ENCODE assay signal across 10 mouse cellular contexts in genomic region chr9:72808586-72808985, GRCm38 (mm10). TPM values are rescaled to one million over a fixed set of nuclear protein-coding genes. Genes with fewer than 3 reads are reported as not detected.
DNase-seq lines count a peak whose midpoint lies in the region; ATAC-seq and TF ChIP-seq lines count a peak whose summit lies in the region.
"Had no signal": no experiment of that assay in that cellular context is flagged by ENCODE, and none has a peak within 500 bp of the region (broad histone marks: within the 10 kb centered on the region; RNA-seq: fewer than 3 reads in every experiment).

No protein-coding gene starts in this region.

- intact Hi-C loops in gastrocnemius, postnatal 36 days (cut with DNase I): no loop called here

- H3K36me3 ChIP-seq in heart, embryonic 16.5 days (ENCODE audit: control insufficient read depth, insufficient read depth): no peaks in the 10 kb centered on the region
- no peaks in the 10 kb centered on the region for H3K36me3 ChIP-seq in embryonic facial prominence, embryonic 13.5 days
- no peaks in the 10 kb centered on the region for H3K36me3 ChIP-seq in limb, embryonic 11.5 days (ENCODE audit: control insufficient read depth, insufficient read depth, low read length)
- H3K36me3 ChIP-seq in thymus, adult 2 months (ENCODE audit: control insufficient read depth, insufficient read depth, low read length): no peaks in the 10 kb centered on the region

- H3K4me2 ChIP-seq in heart, embryonic 16.5 days (ENCODE audit: low read depth, low read length): peak overlapping the region; percentile 94; the same call in 1 of the 2 replicates
- H3K4me2 ChIP-seq in embryonic facial prominence, embryonic 13.5 days: peak overlapping the region; percentile 99
- peak overlapping the region; percentile 88 for H3K4me2 ChIP-seq in limb, embryonic 11.5 days (ENCODE audit: low read depth, severe bottlenecking)

- no peak for TF ChIP-seq CTCF in thymus, adult 2 months (IDR thresholded peaks at IDR 0.05; ENCODE audit: borderline replicate concordance, control insufficient read depth, extremely low read depth, insufficient read depth, low read length, poor library complexity)

- no peak overlapping the region for H3K27ac ChIP-seq in heart, embryonic 16.5 days (ENCODE audit: low read length)
- no peak overlapping the region for H3K27ac ChIP-seq in embryonic facial prominence, embryonic 13.5 days
- no peak overlapping the region for H3K27ac ChIP-seq in limb, embryonic 11.5 days (replicated peaks; ENCODE audit: low read depth, low read length)
- H3K27ac ChIP-seq in thymus, adult 2 months (ENCODE audit: control insufficient read depth, insufficient read depth, low read length): no peak overlapping the region

- ATAC-seq in heart, embryonic 16.5 days (replicated peaks; ENCODE audit: extremely low read depth, insufficient read depth, low FRiP score): no peak
- no peak for ATAC-seq in embryonic facial prominence, embryonic 13.5 days (ENCODE audit: insufficient number of reproducible peaks, insufficient read depth, low FRiP score, low TSS enrichment, low read depth)
- no peak for ATAC-seq in limb, embryonic 11.5 days (ENCODE audit: insufficient number of reproducible peaks, low FRiP score, low TSS enrichment, low read depth)

- DNase-seq in heart, adult 8-10 months (ENCODE audit: low spot score): no peak
- DNase-seq in 416B (ENCODE audit: low read depth): peak; percentile 82
- DNase-seq in limb, embryonic 11.5 days (ENCODE audit: low spot score): no peak
- DNase-seq in adrenal gland, postnatal 14 days: no peak
- no peak for DNase-seq in thymus, adult 2 months
- DNase-seq in gastrocnemius, postnatal 36 days: no peak
- DNase-seq: cerebellum, adult 2 months; thymus, adult 18-20 months had no signal

- no peaks in the 10 kb centered on the region for H3K9me3 ChIP-seq in heart, embryonic 16.5 days (replicated peaks; ENCODE audit: control insufficient read depth, low read length)
- no peaks in the 10 kb centered on the region for H3K9me3 ChIP-seq in embryonic facial prominence, embryonic 13.5 days
- no peaks in the 10 kb centered on the region for H3K9me3 ChIP-seq in limb, embryonic 11.5 days (ENCODE audit: control insufficient read depth, low read length)

- no peak overlapping the region for H3K4me3 ChIP-seq in heart, embryonic 16.5 days (ENCODE audit: low read length)
- peak overlapping the region; percentile 82 for H3K4me3 ChIP-seq in embryonic facial prominence, embryonic 13.5 days
- no peak overlapping the region for H3K4me3 ChIP-seq in limb, embryonic 11.5 days (ENCODE audit: low read depth, low read length)
- no peak overlapping the region for H3K4me3 ChIP-seq in thymus, adult 2 months (ENCODE audit: control insufficient read depth, insufficient read depth, low read length)

- H3K27me3 ChIP-seq in heart, embryonic 16.5 days (ENCODE audit: control insufficient read depth, insufficient read depth, low read length): no peaks in the 10 kb centered on the region
- H3K27me3 ChIP-seq in embryonic facial prominence, embryonic 13.5 days: no peaks in the 10 kb centered on the region
- H3K27me3 ChIP-seq in limb, embryonic 11.5 days (ENCODE audit: control insufficient read depth, insufficient read depth, low read length): no peaks in the 10 kb centered on the region
- H3K27me3 ChIP-seq in thymus, adult 2 months (ENCODE audit: control insufficient read depth, insufficient read depth, low read length): no peaks in the 10 kb centered on the region

- 45% methylated on average over 3 of the region's 3 CpGs for WGBS in heart, embryonic 16.5 days
- 10% methylated on average over 3 of the region's 3 CpGs for WGBS in embryonic facial prominence, embryonic 13.5 days
- WGBS in limb, embryonic 11.5 days: 5% methylated on average over 3 of the region's 3 CpGs
- WGBS in thymus, adult 2 months: 90% methylated on average over 3 of the region's 3 CpGs

- H3K4me1 ChIP-seq in heart, embryonic 16.5 days (ENCODE audit: control insufficient read depth, insufficient read depth, low read length): peaks cover 18% of the 10 kb centered on the region
- H3K4me1 ChIP-seq in embryonic facial prominence, embryonic 13.5 days: peaks cover 37% of the 10 kb centered on the region
- peaks cover 10% of the 10 kb centered on the region for H3K4me1 ChIP-seq in limb, embryonic 11.5 days (ENCODE audit: control insufficient read depth, insufficient read depth, low read length)
- H3K4me1 ChIP-seq in thymus, adult 2 months (replicated peaks; ENCODE audit: control insufficient read depth, insufficient read depth, low read length): peaks cover 7% of the 10 kb centered on the region

- H3K9ac ChIP-seq in heart, embryonic 16.5 days (ENCODE audit: low read length): no peak overlapping the region
- H3K9ac ChIP-seq in embryonic facial prominence, embryonic 13.5 days: peak overlapping the region; percentile 92; the same call in 1 of the 2 replicates
- H3K9ac ChIP-seq in limb, embryonic 11.5 days (ENCODE audit: low read length): no peak overlapping the region; the same call in 1 of the 2 replicates

- no peak for TF ChIP-seq POLR2A in thymus, adult 2 months (IDR thresholded peaks at IDR 0.05; ENCODE audit: control insufficient read depth, extremely low read depth, insufficient read depth, low read length, poor library complexity)

RNA-seq across cellular contexts. Expression of gene Prtg, which starts 1.9 kb away (rescaled TPM):
- polyA plus RNA-seq in heart, embryonic 16.5 days (2015; fragmentation: Nextera tagmentation; extraction: Ambion mirVana): 0.29 TPM in 2 replicates
- under 1 TPM in 3 of 4 experiments, not detected in 1; 0.06 to 0.17 (median 0.12) TPM for total RNA-seq in heart, adult 8-10 months (2022)
- polyA plus RNA-seq in embryonic facial prominence, embryonic 13.5 days (2015; fragmentation: Nextera tagmentation; extraction: Ambion mirVana): 1.3 and 1.8 TPM in 2 replicates
- polyA plus RNA-seq in limb, embryonic 11.5 days (2014; fragmentation: Nextera tagmentation; extraction: Ambion mirVana): 2.7 and 3.2 TPM in 2 replicates
- 0.22 and 0.45 TPM in 2 replicates for total RNA-seq in adrenal gland, postnatal 14 days (2021)
- 0.06 and 0.07 TPM in 2 replicates for polyA plus RNA-seq in thymus, adult 2 months (2012; rRNA removed)
- total RNA-seq in gastrocnemius, postnatal 36 days (2021): under 1 TPM; 0.10 to 0.26 TPM
